In the genomic region with DNA sequence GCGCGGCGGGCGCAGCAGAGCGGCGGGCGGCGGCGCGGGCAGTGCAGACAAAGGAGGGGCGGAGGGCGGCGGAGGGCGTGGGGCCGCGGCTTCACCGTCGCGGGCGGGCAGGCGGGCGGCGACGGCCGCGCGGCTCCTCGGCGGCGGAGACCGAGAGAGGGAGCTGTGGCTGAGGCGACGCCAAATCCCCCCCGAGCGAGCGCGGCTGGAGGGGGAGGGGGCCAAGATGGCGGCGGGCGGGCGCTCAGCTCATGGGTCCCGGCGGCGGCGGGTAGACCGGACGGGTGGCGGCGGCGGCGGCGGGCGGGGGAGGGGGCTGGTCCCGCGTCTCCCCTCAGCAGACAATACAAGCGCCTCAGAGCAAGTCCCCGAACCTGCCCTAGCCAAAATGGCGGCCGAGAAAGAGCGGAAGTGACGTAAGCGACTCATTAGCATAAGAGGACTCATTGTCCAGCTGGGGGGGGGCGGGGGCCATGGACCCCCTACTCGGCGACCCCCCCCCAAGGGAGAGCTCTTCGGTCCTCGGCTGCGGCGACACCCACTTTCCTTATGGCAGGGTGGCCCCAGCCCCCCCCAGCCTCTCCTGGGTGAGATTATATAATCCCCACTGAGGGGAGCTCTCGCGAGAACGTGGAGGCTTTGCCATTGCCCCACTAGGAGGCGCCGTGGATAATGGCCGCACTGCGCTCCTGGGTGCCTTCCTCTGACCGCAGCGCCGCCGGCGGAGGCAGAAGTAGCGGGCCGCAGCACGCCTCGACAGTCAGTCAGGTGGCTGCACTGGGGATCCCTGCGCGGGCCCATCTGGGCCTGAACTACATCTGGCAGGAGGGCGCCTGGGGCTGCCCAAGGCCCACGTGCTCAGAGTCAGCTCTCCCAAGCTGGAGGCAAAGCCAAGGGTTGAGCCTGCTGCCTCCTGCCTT, we compare ENCODE assay signal across 8 mouse cellular contexts. TPM values are rescaled to one million over a fixed set of nuclear protein-coding genes. Genes with fewer than 3 reads are reported as not detected.
DNase-seq lines count a peak whose midpoint lies in the region; ATAC-seq and TF ChIP-seq lines count a peak whose summit lies in the region.

Adnp (minus strand) TSS at position 388 of the 920 bp plus-strand sequence.

- TF ChIP-seq POLR2A in CH12.LX (IDR thresholded peaks at IDR 0.05; ENCODE audit: low read depth, low read length) = peak; percentile 76

- H3K9ac ChIP-seq in CH12.LX (ENCODE audit: insufficient read depth, low read depth) = peak within 1 kb of the TSS; percentile 94
- peak within 1 kb of the TSS; percentile 100 for H3K9ac ChIP-seq in forebrain, embryonic 11.5 days (ENCODE audit: low read length)
- peak within 1 kb of the TSS; percentile 100 for H3K9ac ChIP-seq in heart, embryonic 16.5 days (ENCODE audit: low read length)
- peak within 1 kb of the TSS; percentile 96 for H3K9ac ChIP-seq in liver, embryonic 15.5 days
- H3K9ac ChIP-seq in neural tube, embryonic 12.5 days = peak within 1 kb of the TSS; percentile 100

- peak within 1 kb of the TSS; percentile 78 for H3K27ac ChIP-seq in CH12.LX (ENCODE audit: insufficient read depth, low read depth)
- H3K27ac ChIP-seq in forebrain, embryonic 11.5 days (ENCODE audit: low read depth, low read length) = peak within 1 kb of the TSS; percentile 97
- peak within 1 kb of the TSS; percentile 99 for H3K27ac ChIP-seq in heart, embryonic 16.5 days (ENCODE audit: low read length)
- peak within 1 kb of the TSS; percentile 93 for H3K27ac ChIP-seq in liver, embryonic 15.5 days (replicated peaks)
- H3K27ac ChIP-seq in neural tube, embryonic 12.5 days = peak within 1 kb of the TSS; percentile 98

- peak; percentile 77; the same call in 1 of the 2 replicates for TF ChIP-seq EP300 in CH12.LX (IDR thresholded peaks at IDR 0.05; ENCODE audit: low read length)

- TF ChIP-seq CTCF in CH12.LX (conservative IDR thresholded peaks at IDR 0.05 in 1 of 2, IDR thresholded peaks at IDR 0.05 in 1 of 2; ENCODE audit: low read depth in 2 of 2, low read length in 2 of 2) = peak in 1 of 2 experiments; percentile 85; a peak in 2 of 4 replicates

- H3K27me3 ChIP-seq in CH12.LX (replicated peaks) = no peaks in the 10 kb centered on the region
- no peaks in the 10 kb centered on the region for H3K27me3 ChIP-seq in forebrain, embryonic 11.5 days (ENCODE audit: control insufficient read depth, insufficient read depth, low read length)
- no peaks in the 10 kb centered on the region for H3K27me3 ChIP-seq in heart, embryonic 16.5 days (ENCODE audit: control insufficient read depth, insufficient read depth, low read length)
- no peaks in the 10 kb centered on the region for H3K27me3 ChIP-seq in liver, embryonic 15.5 days
- no peaks in the 10 kb centered on the region for H3K27me3 ChIP-seq in neural tube, embryonic 12.5 days (replicated peaks)

- H3K4me3 ChIP-seq in CH12.LX (replicated peaks in 1 of 3; ENCODE audit: low read depth in 2 of 3, low read length in 2 of 3, poor library complexity in 1 of 3) = peak within 1 kb of the TSS; percentile 94 to 100 (median 96)
- H3K4me3 ChIP-seq in forebrain, embryonic 11.5 days (ENCODE audit: low read depth, low read length) = peak within 1 kb of the TSS; percentile 100
- peak within 1 kb of the TSS; percentile 87 for H3K4me3 ChIP-seq in heart, embryonic 16.5 days (ENCODE audit: low read length)
- peak within 1 kb of the TSS; percentile 98 for H3K4me3 ChIP-seq in liver, embryonic 15.5 days (replicated peaks)
- H3K4me3 ChIP-seq in neural tube, embryonic 12.5 days = peak within 1 kb of the TSS; percentile 99

- peak; percentile 90 for ATAC-seq in forebrain, embryonic 11.5 days (replicated peaks; ENCODE audit: low FRiP score)
- peak; percentile 87 for ATAC-seq in heart, embryonic 16.5 days (replicated peaks; ENCODE audit: extremely low read depth, insufficient read depth, low FRiP score)
- peak; percentile 84 for ATAC-seq in liver, embryonic 15.5 days (ENCODE audit: insufficient read depth)
- ATAC-seq in neural tube, embryonic 12.5 days (ENCODE audit: low FRiP score, low read depth) = peak; percentile 90

- peaks cover 34 to 67% of the 10 kb centered on the region in 2 experiments for H3K36me3 ChIP-seq in CH12.LX (replicated peaks in 1 of 2; ENCODE audit: control insufficient read depth in 1 of 2, insufficient read depth in 1 of 2, low read length in 1 of 2)
- peaks cover 12% of the 10 kb centered on the region for H3K36me3 ChIP-seq in forebrain, embryonic 11.5 days (ENCODE audit: control insufficient read depth, insufficient read depth, low read length)
- peaks cover 40% of the 10 kb centered on the region for H3K36me3 ChIP-seq in heart, embryonic 16.5 days (ENCODE audit: control insufficient read depth, insufficient read depth)
- H3K36me3 ChIP-seq in liver, embryonic 15.5 days (replicated peaks) = peaks cover 66% of the 10 kb centered on the region
- H3K36me3 ChIP-seq in neural tube, embryonic 12.5 days = peaks cover 44% of the 10 kb centered on the region

- dilution Hi-C loops in CH12.LX (cut with MboI; ENCODE audit: extremely low pct_ligation_motif_present, extremely low pct_unique_long_range_greater_than_20kb, low sequenced_read_pairs) = no loop called here

- H3K79me2 ChIP-seq in CH12.LX (replicated peaks; ENCODE audit: control insufficient read depth, extremely low read depth, insufficient read depth, poor library complexity, severe bottlenecking) = peaks cover 43% of the 10 kb centered on the region

- DNase-seq in CH12.LX (ENCODE audit: extremely low read depth) = peak; percentile 96
- peak; percentile 91 for DNase-seq in c-Kit-positive CD71-positive TER-119-negative erythroid progenitor cells, embryonic 14.5 days (ENCODE audit: low read depth)
- peak; percentile 98 for DNase-seq in forebrain, embryonic 11.5 days (ENCODE audit: low spot score)
- DNase-seq in kidney, postnatal 36 days = peak; percentile 95 to 97
- peak; percentile 92 for DNase-seq in telencephalon, adult 2 months (ENCODE audit: low read depth, low spot score)

- peaks cover 10 to 41% of the 10 kb centered on the region in 2 experiments for H3K4me1 ChIP-seq in CH12.LX (ENCODE audit: control insufficient read depth in 1 of 2, insufficient read depth in 2 of 2)
- peaks cover 9% of the 10 kb centered on the region for H3K4me1 ChIP-seq in forebrain, embryonic 11.5 days (replicated peaks; ENCODE audit: control insufficient read depth, insufficient read depth, low read length)
- peaks cover 18% of the 10 kb centered on the region for H3K4me1 ChIP-seq in heart, embryonic 16.5 days (ENCODE audit: control insufficient read depth, insufficient read depth, low read length)
- peaks cover 44% of the 10 kb centered on the region for H3K4me1 ChIP-seq in liver, embryonic 15.5 days (replicated peaks)
- peaks cover 19% of the 10 kb centered on the region for H3K4me1 ChIP-seq in neural tube, embryonic 12.5 days

- WGBS in forebrain, embryonic 11.5 days = 1% methylated on average over 45 of the region's 89 CpGs
- WGBS in heart, embryonic 16.5 days = under 1% methylated on average over 53 of the region's 89 CpGs
- WGBS in liver, embryonic 15.5 days (ENCODE audit: insufficient replicate concordance) = under 1% methylated on average over 72 of the region's 89 CpGs
- under 1% methylated on average over 85 of the region's 89 CpGs for WGBS in neural tube, embryonic 12.5 days

- TF ChIP-seq RAD21 in CH12.LX (IDR thresholded peaks at IDR 0.05; ENCODE audit: low read depth, low read length) = peak; percentile 13

- H3K4me2 ChIP-seq in CH12.LX (ENCODE audit: insufficient read depth, low read depth, poor library complexity, severe bottlenecking) = peak within 1 kb of the TSS; percentile 63
- peak within 1 kb of the TSS; percentile 80 for H3K4me2 ChIP-seq in forebrain, embryonic 11.5 days (ENCODE audit: low read depth, low read length, severe bottlenecking)
- H3K4me2 ChIP-seq in heart, embryonic 16.5 days (ENCODE audit: low read depth, low read length) = peak within 1 kb of the TSS; percentile 79
- peak within 1 kb of the TSS; percentile 87 for H3K4me2 ChIP-seq in liver, embryonic 15.5 days
- peak within 1 kb of the TSS; percentile 85 for H3K4me2 ChIP-seq in neural tube, embryonic 12.5 days (replicated peaks)

- peaks cover 4% of the 10 kb centered on the region for H3K9me3 ChIP-seq in CH12.LX (replicated peaks; ENCODE audit: low read length)
- H3K9me3 ChIP-seq in forebrain, embryonic 11.5 days (ENCODE audit: control insufficient read depth, low read length) = no peaks in the 10 kb centered on the region
- H3K9me3 ChIP-seq in heart, embryonic 16.5 days (replicated peaks; ENCODE audit: control insufficient read depth, low read length) = peaks cover 4% of the 10 kb centered on the region; the same call in 1 of the 2 replicates
- no peaks in the 10 kb centered on the region for H3K9me3 ChIP-seq in liver, embryonic 15.5 days (replicated peaks)
- no peaks in the 10 kb centered on the region for H3K9me3 ChIP-seq in neural tube, embryonic 12.5 days

- in situ Hi-C loops in CH12.LX (cut with MboI; ENCODE audit: low pct_ligation_motif_present, low pct_unique_long_range_greater_than_20kb, low sequenced_read_pairs) = loop anchor here (5.0 kb wide), 1 partner anchor 95 kb away; no protein-coding TSS in a partner anchor

TF ChIP-seq in CH12.LX, 34 proteins besides CTCF, POLR2A, EP300 and RAD21 (continues in another document):
- TF ChIP-seq CHD2 (IDR thresholded peaks at IDR 0.05; ENCODE audit: low read length) = peak; percentile 100
- 0 out of 2 replicates have a peak, but pooled peaks have one; percentile 46 for TF ChIP-seq MAFK (IDR thresholded peaks at IDR 0.05; ENCODE audit: insufficient replicate concordance, low read length)
- no peak for TF ChIP-seq E2F4 (IDR thresholded peaks at IDR 0.05; ENCODE audit: insufficient replicate concordance, low read depth, low read length)
- TF ChIP-seq ELF1 (IDR thresholded peaks at IDR 0.05; ENCODE audit: low read depth, low read length) = peak; percentile 76
- TF ChIP-seq TBP (conservative IDR thresholded peaks at IDR 0.05; ENCODE audit: low read depth, low read length) = peak; percentile 81
- TF ChIP-seq HCFC1 (IDR thresholded peaks at IDR 0.05; ENCODE audit: low read depth, low read length) = peak; percentile 83
- TF ChIP-seq ZC3H11A (IDR thresholded peaks at IDR 0.05; ENCODE audit: low read depth, low read length) = no peak
- TF ChIP-seq ZNF384 (IDR thresholded peaks at IDR 0.05; ENCODE audit: low read depth, low read length) = no peak
- peak; percentile 86 for TF ChIP-seq IRF4 (IDR thresholded peaks at IDR 0.05; ENCODE audit: low read depth, low read length)
- peak; percentile 77; the same call in 1 of the 2 replicates for TF ChIP-seq CHD1 (IDR thresholded peaks at IDR 0.05; ENCODE audit: low read depth, low read length)

RNA-seq across cellular contexts. Expression of gene Adnp, which starts in this region (rescaled TPM):
- total RNA-seq in CH12.LX (2012; rRNA removed) (3.3 and 3.5 TPM in 2 replicates), CH12.LX (2014; rRNA removed) (1.3 TPM in 2 replicates)
- polyA plus RNA-seq in CH12.LX (2012; ENCODE audit: insufficient read length, low read depth) = 11.8 and 12.9 TPM in 2 replicates
- 18.7 and 19.7 TPM in 2 replicates for polyA plus RNA-seq in forebrain, embryonic 11.5 days (2014; fragmentation: Nextera tagmentation; extraction: Ambion mirVana)
- 1.4 and 1.6 TPM in 2 replicates for polyA plus RNA-seq in heart, embryonic 16.5 days (2015; fragmentation: Nextera tagmentation; extraction: Ambion mirVana)
- polyA plus RNA-seq in liver, embryonic 15.5 days (2015; fragmentation: Nextera tagmentation; extraction: Ambion mirVana) = 1.8 and 2.3 TPM in 2 replicates
- polyA plus RNA-seq in neural tube, embryonic 12.5 days (2016; fragmentation: Nextera tagmentation; extraction: Ambion mirVana) = 24.4 and 32.1 TPM in 2 replicates

Comparison
In these comparisons a context has a peak if more than half of its experiments do, and no peak if none do; other contexts are left out.
1. Peak in every context shown above with its lines: DNase-seq, ATAC-seq, H3K4me3 ChIP-seq and H3K27ac ChIP-seq.